Mouse (Mus musculus): ENCODE data around the gene Zfp286. TPM values are rescaled to one million over a fixed set of nuclear protein-coding genes. Genes with fewer than 3 reads are reported as not detected.
A peak's percentile ranks its signal among the peaks of the same experiment; 100 is the strongest.

Gene Zfp286
- total and polyA plus RNA-seq, 3 experiments = not detected

- H3K9me3 ChIP-seq (replicated peaks; ENCODE audit: insufficient read depth, low read length) = no peaks in the 10 kb centered on the region
- H3K27ac ChIP-seq (ENCODE audit: control insufficient read depth, low read depth, low read length) = no peak overlapping the region
- TF ChIP-seq GATA1 (IDR thresholded peaks at IDR 0.05; ENCODE audit: low read depth, low read length) (peak; percentile 76), SIN3A (IDR thresholded peaks at IDR 0.05; ENCODE audit: low read length) (peak; percentile 44; the same call in 1 of the 2 replicates), ETS1 (IDR thresholded peaks at IDR 0.05; ENCODE audit: low read depth, low read length) (peak; percentile 84), E2F4 (IDR thresholded peaks at IDR 0.05; ENCODE audit: borderline replicate concordance, low read depth, low read length) (no peak), MAFK (IDR thresholded peaks at IDR 0.05; ENCODE audit: borderline replicate concordance, low read depth, low read length) (0 out of 2 replicates have a peak, but pooled peaks have one; percentile 57), EP300 (IDR thresholded peaks at IDR 0.05; ENCODE audit: low read depth in 1 of 2, low read length in 2 of 2) (peak; percentile 67 to 77), MXI1 (IDR thresholded peaks at IDR 0.05; ENCODE audit: low read depth, low read length) (0 out of 2 replicates have a peak, but pooled peaks have one; percentile 25), MYC (IDR thresholded peaks at IDR 0.05; ENCODE audit: low read depth, low read length) (0 out of 2 replicates have a peak, but pooled peaks have one; percentile 62), MEF2A (IDR thresholded peaks at IDR 0.05; ENCODE audit: extremely low read depth, insufficient replicate concordance, low read depth, low read length, poor library complexity, severe bottlenecking) (no peak), TCF12 (IDR thresholded peaks at IDR 0.05; ENCODE audit: low read depth, low read length) (peak; percentile 47; the same call in 1 of the 2 replicates), RAD21 (IDR thresholded peaks at IDR 0.05; ENCODE audit: low read depth, low read length) (no peak)
- DNase-seq (ENCODE audit: low read depth, low spot score) = peak; percentile 79
- peaks cover 14 to 33% of the 10 kb centered on the region in 2 experiments for H3K4me1 ChIP-seq (ENCODE audit: control insufficient read depth in 1 of 2, insufficient read depth in 2 of 2, low read length in 2 of 2)
- peaks cover 0 to 18% of the 10 kb centered on the region in 2 experiments; a peak in 2 of 4 replicates for H3K36me3 ChIP-seq (ENCODE audit: control insufficient read depth in 1 of 2, insufficient read depth in 2 of 2, low read length in 2 of 2)
- H3K79me2 ChIP-seq (ENCODE audit: control insufficient read depth, insufficient read depth, low read length, poor library complexity) = no peaks in the 10 kb centered on the region
- H3K27me3 ChIP-seq (ENCODE audit: control insufficient read depth in 1 of 2, insufficient read depth in 2 of 2, low read length in 2 of 2) = no peaks in the 10 kb centered on the region
- H3K4me3 ChIP-seq (ENCODE audit: control insufficient read depth in 1 of 2, insufficient read depth in 1 of 2, low read depth in 2 of 2, low read length in 2 of 2) = no peak overlapping the region
- no peak overlapping the region for H3K9ac ChIP-seq (ENCODE audit: control insufficient read depth, low read depth, low read length, poor library complexity, severe bottlenecking)
Measured at GRCm38 (mm10) chr11:62814625-62815024, 25.4 kb upstream of the Zfp286 start.

GRCm38 (mm10) chr11:62813970-62814624, 24.8 kb upstream of the Zfp286 start:
- H3K9ac ChIP-seq (ENCODE audit: control insufficient read depth, low read depth, low read length, poor library complexity, severe bottlenecking) = no peak overlapping the region
- no peak overlapping the region for H3K4me3 ChIP-seq (ENCODE audit: control insufficient read depth in 1 of 2, insufficient read depth in 1 of 2, low read depth in 2 of 2, low read length in 2 of 2)
- no peaks in the 10 kb centered on the region for H3K27me3 ChIP-seq (ENCODE audit: control insufficient read depth in 1 of 2, insufficient read depth in 2 of 2, low read length in 2 of 2)
- H3K27ac ChIP-seq (ENCODE audit: control insufficient read depth, low read depth, low read length) = no peak overlapping the region
- no peaks in the 10 kb centered on the region for H3K79me2 ChIP-seq (ENCODE audit: control insufficient read depth, insufficient read depth, low read length, poor library complexity)
- no peak for DNase-seq (ENCODE audit: low read depth, low spot score)
- peaks cover 9 to 28% of the 10 kb centered on the region in 2 experiments for H3K4me1 ChIP-seq (ENCODE audit: control insufficient read depth in 1 of 2, insufficient read depth in 2 of 2, low read length in 2 of 2)
- H3K9me3 ChIP-seq (replicated peaks; ENCODE audit: insufficient read depth, low read length) = no peaks in the 10 kb centered on the region
- TF ChIP-seq NRF1 (IDR thresholded peaks at IDR 0.05; ENCODE audit: insufficient read depth, low read depth, low read length, poor library complexity, severe bottlenecking) (no peak), USF1 (IDR thresholded peaks at IDR 0.05; ENCODE audit: low read depth, low read length) (no peak), MAX (IDR thresholded peaks at IDR 0.05; ENCODE audit: low read length) (no peak), NELFE (IDR thresholded peaks at IDR 0.05; ENCODE audit: low read depth, low read length) (no peak), MAFK (IDR thresholded peaks at IDR 0.05; ENCODE audit: borderline replicate concordance, low read depth, low read length) (no peak), MAZ (IDR thresholded peaks at IDR 0.05; ENCODE audit: low read depth, low read length) (no peak), ZC3H11A (IDR thresholded peaks at IDR 0.05; ENCODE audit: low read depth, low read length) (no peak), POLR2AphosphoS2 (IDR thresholded peaks at IDR 0.05; ENCODE audit: low read length) (no peak), KAT2A (conservative IDR thresholded peaks at IDR 0.05; ENCODE audit: low read depth, low read length) (no peak), GATA1 (IDR thresholded peaks at IDR 0.05; ENCODE audit: low read depth, low read length) (no peak), HCFC1 (IDR thresholded peaks at IDR 0.05; ENCODE audit: low read depth, low read length) (no peak), SMC3 (IDR thresholded peaks at IDR 0.05; ENCODE audit: low read depth, low read length) (no peak), POLR2AphosphoS5 (IDR thresholded peaks at IDR 0.05; ENCODE audit: borderline replicate concordance, low read depth, low read length) (no peak), TCF12 (IDR thresholded peaks at IDR 0.05; ENCODE audit: low read depth, low read length) (no peak), USF2 (IDR thresholded peaks at IDR 0.05; ENCODE audit: borderline replicate concordance in 1 of 2, insufficient read depth in 1 of 2, low read depth in 1 of 2, low read length in 2 of 2) (no peak), MYC (IDR thresholded peaks at IDR 0.05; ENCODE audit: low read depth, low read length) (no peak), ELF1 (IDR thresholded peaks at IDR 0.05; ENCODE audit: low read depth, low read length) (no peak), MXI1 (IDR thresholded peaks at IDR 0.05; ENCODE audit: low read depth, low read length) (no peak), RCOR1 (IDR thresholded peaks at IDR 0.05; ENCODE audit: low read depth, low read length) (no peak), ZKSCAN1 (IDR thresholded peaks at IDR 0.05; ENCODE audit: low read depth, low read length) (no peak)
- H3K36me3 ChIP-seq (ENCODE audit: control insufficient read depth in 1 of 2, insufficient read depth in 2 of 2, low read length in 2 of 2) = peaks cover 0 to 15% of the 10 kb centered on the region in 2 experiments; a peak in 2 of 4 replicates
